Mouse (Mus musculus) MEL (cell line): ENCODE results near the gene Sbds. TPM values are rescaled to one million over a fixed set of nuclear protein-coding genes. Genes with fewer than 3 reads are reported as not detected.

Source experiments
- DNase-seq: peaks from one replicate; pipeline ENCODE4 v3.0.0; 2011; ENCODE audit warnings: low read depth, low spot score
- H3K27ac ChIP-seq: 2 replicates; pipeline ENCODE4 v1.5.1; 2012; ENCODE audit warnings: low read depth, mild to moderate bottlenecking, control low read depth, low read length, moderate library complexity; ENCODE audit not compliant: control insufficient read depth
- H3K27me3 ChIP-seq, 2 experiments: fragments of 150-350 bp in 1 of 2; sonication (generic) in 1 of 2; 2 replicates each; pipeline ENCODE4 v1.6.1; 2012; ENCODE audit warnings: low read length in 2 of 2, mild to moderate bottlenecking in 2 of 2, improper control_type of control experiment in 1 of 2, moderate library complexity in 1 of 2; ENCODE audit not compliant: insufficient read depth in 2 of 2, control insufficient read depth in 1 of 2
- H3K36me3 ChIP-seq, 2 experiments: 2 replicates each; pipeline ENCODE4 v1.6.1; 2012 to 2014; ENCODE audit warnings: low read length in 2 of 2, improper control_type of control experiment in 1 of 2, inconsistent platforms in 1 of 2, mild to moderate bottlenecking in 1 of 2; ENCODE audit not compliant: insufficient read depth in 2 of 2, control insufficient read depth in 1 of 2
- H3K4me1 ChIP-seq, 2 experiments: fragments of 150-350 bp in 1 of 2; sonication (generic) in 1 of 2; 2 replicates each; pipeline ENCODE4 v1.6.1; 2012; ENCODE audit warnings: low read length in 2 of 2, improper control_type of control experiment in 1 of 2, mild to moderate bottlenecking in 1 of 2; ENCODE audit not compliant: insufficient read depth in 2 of 2, control insufficient read depth in 1 of 2
- H3K4me3 ChIP-seq, 2 experiments: fragments of 150-350 bp in 1 of 2; sonication (generic) in 1 of 2; 2 replicates each; pipeline ENCODE4 v1.5.1; 2012; ENCODE audit warnings: low read depth in 2 of 2, low read length in 2 of 2, mild to moderate bottlenecking in 2 of 2, moderate library complexity in 2 of 2, control low read depth in 1 of 2, improper control_type of control experiment in 1 of 2; ENCODE audit not compliant: control insufficient read depth in 1 of 2, insufficient read depth in 1 of 2
- H3K79me2 ChIP-seq: 2 replicates; pipeline ENCODE4 v1.6.1; 2012; ENCODE audit warnings: mild to moderate bottlenecking, low read length, moderate library complexity; ENCODE audit not compliant: control insufficient read depth, poor library complexity, insufficient read depth
- H3K9ac ChIP-seq: 2 replicates; pipeline ENCODE4 v1.6.1; 2012; ENCODE audit warnings: low read depth, mild to moderate bottlenecking, control low read depth, low read length, moderate library complexity; ENCODE audit not compliant: control insufficient read depth, poor library complexity, severe bottlenecking
- H3K9me3 ChIP-seq: fragments of 150-350 bp; sonication (generic); replicated peaks from 2 replicates; pipeline ENCODE4 v1.6.1; 2012; ENCODE audit warnings: mild to moderate bottlenecking, low read length, improper control_type of control experiment, moderate library complexity; ENCODE audit not compliant: insufficient read depth
- BHLHE40 ChIP-seq: IDR thresholded peaks from 2 replicates; pipeline ENCODE4 v1.6.1; 2012; ENCODE audit warnings: low read depth, mild to moderate bottlenecking, inconsistent platforms, low read length, improper control_type of control experiment, borderline replicate concordance
- CHD1 ChIP-seq: IDR thresholded peaks from 2 replicates; pipeline ENCODE4 v1.6.1; 2012; ENCODE audit warnings: low read depth, mild to moderate bottlenecking, inconsistent platforms, low read length, improper control_type of control experiment
- CTCF ChIP-seq, 3 experiments: IDR thresholded peaks in 2 of 3; conservative IDR thresholded peaks in 1 of 3; 2 replicates each; pipeline ENCODE4 v1.5.1; 2011 to 2012; ENCODE audit warnings: low read length in 3 of 3, low read depth in 2 of 3, mild to moderate bottlenecking in 2 of 3, improper control_type of control experiment in 1 of 3, inconsistent platforms in 1 of 3, mixed read lengths in 1 of 3, moderate library complexity in 1 of 3; ENCODE audit not compliant: control insufficient read depth in 1 of 3, insufficient read depth in 1 of 3, poor library complexity in 1 of 3, severe bottlenecking in 1 of 3
- E2F4 ChIP-seq: IDR thresholded peaks from 2 replicates; pipeline ENCODE4 v1.6.1; 2011; ENCODE audit warnings: low read depth, low read length, improper control_type of control experiment, borderline replicate concordance
- ELF1 ChIP-seq: IDR thresholded peaks from 2 replicates; pipeline ENCODE4 v1.6.1; 2014; ENCODE audit warnings: low read depth, mild to moderate bottlenecking, inconsistent platforms, low read length, improper control_type of control experiment, moderate library complexity
- EP300 ChIP-seq, 2 experiments: IDR thresholded peaks; 2 replicates each; pipeline ENCODE4 v1.6.1; 2011; ENCODE audit warnings: improper control_type of control experiment in 2 of 2, low read length in 2 of 2, low read depth in 1 of 2, mild to moderate bottlenecking in 1 of 2
- ETS1 ChIP-seq: IDR thresholded peaks from 2 replicates; pipeline ENCODE4 v1.6.1; 2012; ENCODE audit warnings: low read depth, mild to moderate bottlenecking, inconsistent platforms, low read length, improper control_type of control experiment, moderate library complexity
- GABPA ChIP-seq: IDR thresholded peaks from 2 replicates; pipeline ENCODE4 v1.6.1; 2012; ENCODE audit warnings: low read depth, mild to moderate bottlenecking, inconsistent platforms, low read length, improper control_type of control experiment, moderate library complexity
- GATA1 ChIP-seq: IDR thresholded peaks from 2 replicates; pipeline ENCODE4 v1.6.1; 2011; ENCODE audit warnings: low read depth, low read length, improper control_type of control experiment
- HCFC1 ChIP-seq: IDR thresholded peaks from 2 replicates; pipeline ENCODE4 v1.6.1; 2012; ENCODE audit warnings: low read depth, mild to moderate bottlenecking, inconsistent platforms, low read length, improper control_type of control experiment, moderate library complexity
- JUND ChIP-seq: IDR thresholded peaks from 2 replicates; pipeline ENCODE4 v1.6.1; 2011; ENCODE audit warnings: low read depth, mild to moderate bottlenecking, improper control_type of control experiment, low read length
- KAT2A ChIP-seq: conservative IDR thresholded peaks from 2 replicates; pipeline ENCODE4 v1.6.1; 2012; ENCODE audit warnings: low read depth, low read length, improper control_type of control experiment, inconsistent platforms
- MAFK ChIP-seq: IDR thresholded peaks from 2 replicates; pipeline ENCODE4 v1.6.1; 2011; ENCODE audit warnings: low read depth, mild to moderate bottlenecking, low read length, improper control_type of control experiment, borderline replicate concordance
- MAX ChIP-seq: IDR thresholded peaks from 2 replicates; pipeline ENCODE4 v1.6.1; 2011; ENCODE audit warnings: low read length, improper control_type of control experiment
- MAZ ChIP-seq: IDR thresholded peaks from 2 replicates; pipeline ENCODE4 v1.6.1; 2012; ENCODE audit warnings: low read depth, mild to moderate bottlenecking, inconsistent platforms, low read length, improper control_type of control experiment
- MEF2A ChIP-seq: IDR thresholded peaks from 2 replicates; pipeline ENCODE4 v1.6.1; 2014; ENCODE audit warnings: low read depth, mild to moderate bottlenecking, inconsistent platforms, low read length, improper control_type of control experiment; ENCODE audit not compliant: poor library complexity, insufficient replicate concordance, severe bottlenecking; ENCODE audit errors: extremely low read depth
- MXI1 ChIP-seq: IDR thresholded peaks from 2 replicates; pipeline ENCODE4 v1.6.1; 2011; ENCODE audit warnings: mild to moderate bottlenecking, low read depth, low read length, improper control_type of control experiment
- MYB ChIP-seq: IDR thresholded peaks from 2 replicates; pipeline ENCODE4 v1.6.1; 2011; ENCODE audit warnings: mild to moderate bottlenecking, low read depth, low read length, improper control_type of control experiment
- MYC ChIP-seq: IDR thresholded peaks from 2 replicates; pipeline ENCODE4 v1.6.1; 2011; ENCODE audit warnings: low read depth, mild to moderate bottlenecking, low read length, improper control_type of control experiment, moderate library complexity
- NELFE ChIP-seq: IDR thresholded peaks from 2 replicates; pipeline ENCODE4 v1.6.1; 2011; ENCODE audit warnings: low read depth, low read length, improper control_type of control experiment
- NRF1 ChIP-seq: IDR thresholded peaks from 2 replicates; pipeline ENCODE4 v1.6.1; 2014; ENCODE audit warnings: low read depth, mild to moderate bottlenecking, inconsistent platforms, low read length, improper control_type of control experiment, moderate library complexity; ENCODE audit not compliant: poor library complexity, insufficient read depth, severe bottlenecking
- POLR2A ChIP-seq, 2 experiments: IDR thresholded peaks; 2 replicates each; pipeline ENCODE4 v1.6.1; 2011 to 2012; ENCODE audit warnings: low read length in 2 of 2, mild to moderate bottlenecking in 2 of 2, control low read depth in 1 of 2, improper control_type of control experiment in 1 of 2, low read depth in 1 of 2, moderate library complexity in 1 of 2; ENCODE audit not compliant: control insufficient read depth in 1 of 2, insufficient read depth in 1 of 2, poor library complexity in 1 of 2
- POLR2AphosphoS2 ChIP-seq: IDR thresholded peaks from 2 replicates; pipeline ENCODE4 v1.6.1; 2011; ENCODE audit warnings: low read length, improper control_type of control experiment
- POLR2AphosphoS5 ChIP-seq: IDR thresholded peaks from 2 replicates; pipeline ENCODE4 v1.6.1; 2012; ENCODE audit warnings: low read depth, borderline replicate concordance, mild to moderate bottlenecking, inconsistent platforms, low read length, moderate library complexity, mixed read lengths
- RAD21 ChIP-seq: IDR thresholded peaks from 2 replicates; pipeline ENCODE4 v1.6.1; 2011; ENCODE audit warnings: mild to moderate bottlenecking, low read depth, low read length, improper control_type of control experiment
- RCOR1 ChIP-seq: IDR thresholded peaks from 2 replicates; pipeline ENCODE4 v1.6.1; 2012; ENCODE audit warnings: low read depth, mild to moderate bottlenecking, inconsistent platforms, low read length, improper control_type of control experiment
- SIN3A ChIP-seq: IDR thresholded peaks from 2 replicates; pipeline ENCODE4 v1.6.1; 2012; ENCODE audit warnings: low read length, improper control_type of control experiment, inconsistent platforms
- TAL1 ChIP-seq: IDR thresholded peaks from 2 replicates; pipeline ENCODE4 v1.6.1; 2012; ENCODE audit warnings: mild to moderate bottlenecking, inconsistent platforms, low read length, moderate library complexity, mixed read lengths
- TBP ChIP-seq: IDR thresholded peaks from 2 replicates; pipeline ENCODE4 v1.8.0; 2011; ENCODE audit warnings: low read depth, low read length, improper control_type of control experiment
- TCF12 ChIP-seq: IDR thresholded peaks from 2 replicates; pipeline ENCODE4 v1.6.1; 2014; ENCODE audit warnings: low read depth, mild to moderate bottlenecking, inconsistent platforms, low read length, improper control_type of control experiment, moderate library complexity
- USF1 ChIP-seq: IDR thresholded peaks from 2 replicates; pipeline ENCODE4 v1.6.1; 2014; ENCODE audit warnings: low read depth, mild to moderate bottlenecking, inconsistent platforms, low read length, improper control_type of control experiment, moderate library complexity
- USF2 ChIP-seq, 2 experiments: IDR thresholded peaks; 2 replicates each; pipeline ENCODE4 v1.6.1; 2011 to 2012; ENCODE audit warnings: improper control_type of control experiment in 2 of 2, low read length in 2 of 2, borderline replicate concordance in 1 of 2, inconsistent platforms in 1 of 2, low read depth in 1 of 2, mild to moderate bottlenecking in 1 of 2; ENCODE audit not compliant: insufficient read depth in 1 of 2
- ZC3H11A ChIP-seq: IDR thresholded peaks from 2 replicates; pipeline ENCODE4 v1.6.1; 2012; ENCODE audit warnings: low read depth, mild to moderate bottlenecking, inconsistent platforms, low read length, improper control_type of control experiment
- ZKSCAN1 ChIP-seq: IDR thresholded peaks from 2 replicates; pipeline ENCODE4 v1.6.1; 2012; ENCODE audit warnings: low read depth, mild to moderate bottlenecking, inconsistent platforms, low read length, improper control_type of control experiment, moderate library complexity
- ZMIZ1 ChIP-seq: IDR thresholded peaks from 2 replicates; pipeline ENCODE4 v1.6.1; 2012; ENCODE audit warnings: low read depth, mild to moderate bottlenecking, inconsistent platforms, low read length, improper control_type of control experiment, moderate library complexity
- polyA plus RNA-seq, 2 experiments: library from polyadenylated mRNA; stranded (reverse) in 1 of 2; unstranded in 1 of 2; fragments of >175 nt in 1 of 2; fragments of >200 nt in 1 of 2; gene quantifications; 2 replicates each; pipeline versions ENCODE4 v1.2.1 to v1.2.4; 2012; ENCODE audit warnings: low replicate concordance in 2 of 2, low read depth in 1 of 2; ENCODE audit not compliant: insufficient read length in 2 of 2, insufficient read depth in 1 of 2, missing spikeins in 1 of 2
- total RNA-seq: library from RNA; depleted of rRNA; stranded (reverse); fragments of 300-350 nt; gene quantifications from 2 replicates; pipeline ENCODE4 v1.2.3, GENCODE M21; 2012; rRNA removed

The Sbds gene
- total RNA-seq, result 51.1 and 74.7 TPM in 2 replicates
- 10 to 100 TPM in 1 of 2 experiments, not detected in 1; 88.1 TPM for polyA plus RNA-seq

- peak; percentile 100 for DNase-seq
- no peaks in the 10 kb centered on the region for H3K9me3 ChIP-seq
- H3K9ac ChIP-seq, result peak within 1 kb of the TSS; percentile 97
- peak within 1 kb of the TSS; percentile 94 for H3K27ac ChIP-seq
- peaks cover 47% of the 10 kb centered on the region for H3K79me2 ChIP-seq
- peaks cover 0 to 22% of the 10 kb centered on the region in 2 experiments for H3K36me3 ChIP-seq
- H3K4me3 ChIP-seq, result peak within 1 kb of the TSS; percentile 70 to 96
- H3K4me1 ChIP-seq, result peaks cover 0 to 19% of the 10 kb centered on the region in 2 experiments; a peak in 2 of 4 replicates
- H3K27me3 ChIP-seq, result no peaks in the 10 kb centered on the region
- TF ChIP-seq ZMIZ1, result peak; percentile 87; the same call in 1 of the 2 replicates
- TF ChIP-seq CHD1, result 0 out of 2 replicates have a peak, but pooled peaks have one; percentile 72
- TF ChIP-seq MAFK, result no peak
- peak; percentile 27; the same call in 1 of the 2 replicates for TF ChIP-seq TCF12
- no peak for TF ChIP-seq MAZ
- peak; percentile 88 for TF ChIP-seq ELF1
- no peak for TF ChIP-seq USF2 (IDR thresholded peaks at IDR 0.05; ENCODE audit: borderline replicate concordance in 1 of 2, insufficient read depth in 1 of 2, low read depth in 1 of 2, low read length in 2 of 2)
- peak; percentile 63 for TF ChIP-seq MAX
- TF ChIP-seq ZKSCAN1, result no peak
- no peak; the same call in 1 of the 2 replicates for TF ChIP-seq GABPA
- peak; percentile 92 for TF ChIP-seq JUND
- peak; percentile 93 for TF ChIP-seq MXI1
- no peak for TF ChIP-seq MEF2A
- TF ChIP-seq ETS1, result peak; percentile 59
- TF ChIP-seq POLR2AphosphoS2, result peak; percentile 94
- TF ChIP-seq RAD21, result no peak
- TF ChIP-seq BHLHE40, result no peak
- peak; percentile 93 for TF ChIP-seq HCFC1
- no peak for TF ChIP-seq RCOR1
- TF ChIP-seq GATA1, result peak; percentile 79
- no peak for TF ChIP-seq TAL1
- TF ChIP-seq POLR2A (IDR thresholded peaks at IDR 0.05; ENCODE audit: control insufficient read depth in 1 of 2, insufficient read depth in 1 of 2, low read depth in 1 of 2, low read length in 2 of 2, poor library complexity in 1 of 2), result peak; percentile 79 to 96
- TF ChIP-seq KAT2A, result no peak; the same call in 1 of the 2 replicates
- TF ChIP-seq NELFE, result peak; percentile 96
- TF ChIP-seq MYB, result no peak
- TF ChIP-seq POLR2AphosphoS5, result 0 out of 2 replicates have a peak, but pooled peaks have one; percentile 70
- TF ChIP-seq MYC, result peak; percentile 76; the same call in 1 of the 2 replicates
- TF ChIP-seq TBP, result peak; percentile 75
- TF ChIP-seq CTCF (IDR thresholded peaks at IDR 0.05 in 2 of 3, conservative IDR thresholded peaks at IDR 0.05 in 1 of 3; ENCODE audit: control insufficient read depth in 1 of 3, insufficient read depth in 1 of 3, low read depth in 2 of 3, low read length in 3 of 3, poor library complexity in 1 of 3, severe bottlenecking in 1 of 3), result no peak
- TF ChIP-seq SIN3A, result peak; percentile 97
- 0 out of 2 replicates have a peak, but pooled peaks have one; percentile 28 for TF ChIP-seq E2F4
- TF ChIP-seq ZC3H11A, result 0 out of 2 replicates have a peak, but pooled peaks have one; percentile 9
- TF ChIP-seq EP300 (IDR thresholded peaks at IDR 0.05; ENCODE audit: low read depth in 1 of 2, low read length in 2 of 2), result no peak
- TF ChIP-seq NRF1, result peak; percentile 90
- no peak for TF ChIP-seq USF1
Observed at GRCm38 (mm10) chr5:130255017-130255720, at the start of gene Sbds, which contains the start of gene Tyw1. Gene Sbds (minus strand): TSS chr5:130255530. Gene Tyw1 (plus strand): TSS chr5:130255619.
